Comparison of ENCODE assay signal across 20 mouse cellular contexts in genomic region chr1:90830006-90830405, GRCm38 (mm10). TPM values are rescaled to one million over a fixed set of nuclear protein-coding genes. Genes with fewer than 3 reads are reported as not detected.
DNase-seq lines count a peak whose midpoint lies in the region; ATAC-seq and TF ChIP-seq lines count a peak whose summit lies in the region.
"Had no signal": no experiment of that assay in that cellular context is flagged by ENCODE, and none has a peak within 500 bp of the region (broad histone marks: within the 10 kb centered on the region; RNA-seq: fewer than 3 reads in every experiment).

No protein-coding gene starts in this region.

- no peak for ATAC-seq in kidney, postnatal 0 days (replicated peaks; ENCODE audit: low FRiP score, low read depth)
- ATAC-seq in stomach, postnatal 0 days (ENCODE audit: low FRiP score, low TSS enrichment): no peak
- ATAC-seq: forebrain, embryonic 16.5 days; midbrain, embryonic 13.5 days had no signal

- no peak for TF ChIP-seq EP300 in stomach, postnatal 0 days (optimal IDR thresholded peaks at IDR 0.05)

- H3K4me3 ChIP-seq in kidney, postnatal 0 days (replicated peaks; ENCODE audit: low read depth, low read length): no peak overlapping the region
- no peak overlapping the region for H3K4me3 ChIP-seq in stomach, postnatal 0 days (ENCODE audit: low read depth, low read length)
- H3K4me3 ChIP-seq: embryonic facial prominence, embryonic 10.5 days; erythroblast, embryonic 14.5 days; hindbrain, embryonic 15.5 days; midbrain, embryonic 13.5 days; myocyte had no signal

- H3K9ac ChIP-seq in kidney, postnatal 0 days (ENCODE audit: low read depth, low read length): no peak overlapping the region
- no peak overlapping the region for H3K9ac ChIP-seq in stomach, postnatal 0 days (ENCODE audit: low read length)
- H3K9ac ChIP-seq: hindbrain, embryonic 15.5 days; midbrain, embryonic 13.5 days had no signal

- no peaks in the 10 kb centered on the region for H3K9me3 ChIP-seq in kidney, postnatal 0 days (replicated peaks; ENCODE audit: low read length)
- no peaks in the 10 kb centered on the region for H3K9me3 ChIP-seq in stomach, postnatal 0 days (ENCODE audit: control insufficient read depth, low read length)
- H3K9me3 ChIP-seq: embryonic facial prominence, embryonic 10.5 days; hindbrain, embryonic 15.5 days; midbrain, embryonic 13.5 days had no signal

- no peak overlapping the region for H3K27ac ChIP-seq in kidney, postnatal 0 days
- no peak overlapping the region for H3K27ac ChIP-seq in stomach, postnatal 0 days (replicated peaks)
- H3K27ac ChIP-seq: embryonic facial prominence, embryonic 10.5 days; hindbrain, embryonic 15.5 days; macrophage; midbrain, embryonic 13.5 days had no signal

- peak; percentile 49 for TF ChIP-seq CTCF in kidney, postnatal 0 days (IDR thresholded peaks at IDR 0.05; ENCODE audit: low read depth)
- TF ChIP-seq CTCF in stomach, postnatal 0 days (IDR thresholded peaks at IDR 0.05; ENCODE audit: low read depth): peak; percentile 57

- H3K36me3 ChIP-seq in kidney, postnatal 0 days (ENCODE audit: insufficient read depth, low read length): no peaks in the 10 kb centered on the region
- H3K36me3 ChIP-seq in stomach, postnatal 0 days (ENCODE audit: control insufficient read depth, insufficient read depth, low read length): no peaks in the 10 kb centered on the region
- H3K36me3 ChIP-seq: embryonic facial prominence, embryonic 10.5 days; hindbrain, embryonic 15.5 days; midbrain, embryonic 13.5 days had no signal

- WGBS in kidney, postnatal 0 days: 60% methylated on average over 6 of the region's 6 CpGs
- WGBS in stomach, postnatal 0 days: 59% methylated on average over 6 of the region's 6 CpGs

- peak; percentile 5 for DNase-seq in kidney, postnatal 0 days (ENCODE audit: low spot score)
- no peak for DNase-seq in kidney, adult 8-10 months
- peak; percentile 18 for DNase-seq in thymus, postnatal 14 days
- no peak for DNase-seq in thymus, postnatal 36 days
- DNase-seq in NIH3T3 (ENCODE audit: low read depth): peak; percentile 34
- DNase-seq in stomach, postnatal 0 days (ENCODE audit: low spot score): no peak
- DNase-seq in cerebellum, adult 8-10 months: no peak
- DNase-seq: cerebellum, adult 11 months; cerebellum, postnatal 36 days; gastrocnemius, postnatal 10 days; heart, postnatal 10 days; kidney, adult 18-20 months; kidney, postnatal 25 days had no signal

- H3K4me2 ChIP-seq in kidney, postnatal 0 days (ENCODE audit: low read length): no peak overlapping the region
- no peak overlapping the region for H3K4me2 ChIP-seq in stomach, postnatal 0 days (replicated peaks; ENCODE audit: low read depth)
- H3K4me2 ChIP-seq: hindbrain, embryonic 15.5 days; midbrain, embryonic 13.5 days had no signal

- H3K27me3 ChIP-seq in kidney, postnatal 0 days (ENCODE audit: insufficient read depth, low read length): no peaks in the 10 kb centered on the region
- H3K27me3 ChIP-seq in stomach, postnatal 0 days (ENCODE audit: control insufficient read depth, insufficient read depth, low read length): no peaks in the 10 kb centered on the region
- H3K27me3 ChIP-seq: hindbrain, embryonic 15.5 days; midbrain, embryonic 13.5 days had no signal

- H3K4me1 ChIP-seq in kidney, postnatal 0 days (replicated peaks; ENCODE audit: insufficient read depth, low read length): no peaks in the 10 kb centered on the region
- H3K4me1 ChIP-seq in stomach, postnatal 0 days (replicated peaks; ENCODE audit: control insufficient read depth, insufficient read depth): no peaks in the 10 kb centered on the region
- H3K4me1 ChIP-seq: hindbrain, embryonic 15.5 days; midbrain, embryonic 13.5 days had no signal

RNA-seq across cellular contexts. Expression of gene Col6a3, which starts 13.8 kb away (rescaled TPM):
- polyA plus RNA-seq in kidney, postnatal 0 days (2015; fragmentation: Nextera tagmentation; extraction: Ambion mirVana): 19.9 and 24.3 TPM in 2 replicates
- polyA plus RNA-seq in stomach, postnatal 0 days (2015; fragmentation: Nextera tagmentation; extraction: Ambion mirVana): 56.9 and 60.5 TPM in 2 replicates

Comparison
In these comparisons a context has a peak if more than half of its experiments do, and no peak if none do; other contexts are left out.
1. DNase-seq: peak in kidney, postnatal 0 days (single experiment), thymus, postnatal 14 days (single experiment) and NIH3T3 (single experiment); none in kidney, adult 8-10 months (0 of 2), thymus, postnatal 36 days (0 of 2), stomach, postnatal 0 days (single experiment) and cerebellum, adult 8-10 months (single experiment).